Mouse (Mus musculus): Measurements from ENCODE around the gene Ell. TPM values are rescaled to one million over a fixed set of nuclear protein-coding genes. Genes with fewer than 3 reads are reported as not detected.

Gene Ell
- polyA plus RNA-seq, 1 experiment: 12.4 TPM

DNA sequence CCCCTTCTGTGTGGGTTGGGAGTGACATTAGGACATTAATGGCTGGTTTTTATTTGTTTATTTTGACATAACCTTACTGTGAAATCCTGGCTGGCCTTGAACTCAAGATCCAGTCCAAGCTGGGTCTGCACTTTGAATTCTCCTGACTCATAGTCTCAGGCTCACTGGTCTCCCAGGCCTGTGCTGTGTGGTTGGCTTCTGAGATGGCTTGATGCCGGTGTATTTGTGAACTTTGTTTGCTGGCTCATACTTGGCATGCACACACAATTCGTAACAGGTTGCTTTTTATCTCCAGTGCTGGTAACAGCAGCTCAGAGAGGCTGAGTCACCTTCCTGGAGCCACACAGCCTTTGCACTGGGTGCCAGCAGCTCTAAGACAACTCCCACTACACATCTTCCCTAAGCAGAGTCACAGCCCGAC is 9.5 kb upstream of the Ell start:
- Histone ChIP-seq H3K9ac (ENCODE audit: low read depth, poor library complexity, severe bottlenecking) (no peak overlapping the region), H3K27ac (ENCODE audit: insufficient read depth, low read length) (no peak overlapping the region), H3K4me1 (ENCODE audit: control insufficient read depth, insufficient read depth, low read length) (peaks cover 3% of the 10 kb centered on the region), H3K36me3 (ENCODE audit: control insufficient read depth, insufficient read depth, low read length, poor library complexity, severe bottlenecking) (peaks cover 28% of the 10 kb centered on the region), H3K9me3 (replicated peaks; ENCODE audit: control insufficient read depth, insufficient read depth, low read length, poor library complexity, severe bottlenecking) (no peaks in the 10 kb centered on the region), H3K4me3 (ENCODE audit: low read depth, low read length) (no peak overlapping the region), H3K27me3 (ENCODE audit: control insufficient read depth, insufficient read depth, low read length, poor library complexity, severe bottlenecking) (no peaks in the 10 kb centered on the region)
- TF ChIP-seq CTCF (IDR thresholded peaks at IDR 0.05; ENCODE audit: low read depth, low read length) (no peak), EP300 (IDR thresholded peaks at IDR 0.05; ENCODE audit: insufficient read depth, low read depth, low read length) (no peak), POLR2A (IDR thresholded peaks at IDR 0.05; ENCODE audit: insufficient read depth, low read length) (no peak)

DNA sequence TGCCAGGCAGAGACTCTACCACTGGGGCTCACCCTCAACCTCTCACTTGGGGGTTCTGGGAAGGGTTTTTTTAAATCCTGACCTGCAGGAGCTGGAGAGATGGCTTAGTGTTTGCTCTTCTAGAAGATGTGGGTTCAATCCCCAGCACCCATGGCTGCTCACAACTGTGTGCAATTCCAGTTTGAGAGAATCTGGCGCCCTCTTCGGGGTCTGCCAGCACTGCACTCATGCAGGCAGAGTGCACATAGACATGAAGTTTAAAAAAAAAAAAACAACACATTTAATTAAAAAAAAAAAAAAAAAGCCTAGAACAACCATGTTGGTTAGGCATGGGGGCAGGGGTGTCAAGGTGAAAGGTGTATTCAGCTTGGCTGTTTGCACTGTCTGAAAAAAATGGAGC is 8.9 kb upstream of the Ell start:
- no peak overlapping the region for H3K4me3 ChIP-seq (ENCODE audit: low read depth, low read length)
- no peak for TF ChIP-seq EP300 (IDR thresholded peaks at IDR 0.05; ENCODE audit: insufficient read depth, low read depth, low read length)
- TF ChIP-seq CTCF (IDR thresholded peaks at IDR 0.05; ENCODE audit: low read depth, low read length): peak; percentile 43
- H3K9me3 ChIP-seq (replicated peaks; ENCODE audit: control insufficient read depth, insufficient read depth, low read length, poor library complexity, severe bottlenecking): no peaks in the 10 kb centered on the region
- H3K27me3 ChIP-seq (ENCODE audit: control insufficient read depth, insufficient read depth, low read length, poor library complexity, severe bottlenecking): no peaks in the 10 kb centered on the region
- no peak overlapping the region for H3K9ac ChIP-seq (ENCODE audit: low read depth, poor library complexity, severe bottlenecking)
- H3K27ac ChIP-seq (ENCODE audit: insufficient read depth, low read length): no peak overlapping the region
- H3K4me1 ChIP-seq (ENCODE audit: control insufficient read depth, insufficient read depth, low read length): peaks cover 3% of the 10 kb centered on the region
- peaks cover 28% of the 10 kb centered on the region for H3K36me3 ChIP-seq (ENCODE audit: control insufficient read depth, insufficient read depth, low read length, poor library complexity, severe bottlenecking)

DNA sequence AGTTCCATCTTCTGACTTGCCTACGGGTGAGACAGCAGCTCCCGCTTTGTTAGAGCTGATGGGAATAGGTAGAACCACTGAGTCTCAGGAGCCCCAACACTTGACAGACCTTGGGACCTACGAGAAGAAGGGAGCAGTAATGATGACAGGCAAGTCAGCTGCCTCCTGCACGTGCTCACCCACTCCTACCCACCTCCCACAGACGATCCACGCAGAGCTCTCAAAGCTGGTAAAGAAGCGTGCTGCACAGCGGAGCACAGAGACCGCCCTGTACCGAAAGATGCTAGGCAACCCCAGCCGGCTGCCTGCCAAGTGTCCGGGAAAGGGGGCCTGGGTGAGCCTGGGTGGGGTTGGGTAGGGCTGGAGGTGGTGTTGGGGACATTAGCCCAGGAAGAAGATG is 5.0 kb upstream of the Ell start:
- Histone ChIP-seq H3K36me3 (ENCODE audit: control insufficient read depth, insufficient read depth, low read length, poor library complexity, severe bottlenecking) (peaks cover 28% of the 10 kb centered on the region), H3K4me1 (ENCODE audit: control insufficient read depth, insufficient read depth, low read length) (no peaks in the 10 kb centered on the region), H3K27ac (ENCODE audit: insufficient read depth, low read length) (no peak overlapping the region), H3K9me3 (replicated peaks; ENCODE audit: control insufficient read depth, insufficient read depth, low read length, poor library complexity, severe bottlenecking) (no peaks in the 10 kb centered on the region), H3K9ac (ENCODE audit: low read depth, poor library complexity, severe bottlenecking) (no peak overlapping the region), H3K4me3 (ENCODE audit: low read depth, low read length) (no peak overlapping the region), H3K27me3 (ENCODE audit: control insufficient read depth, insufficient read depth, low read length, poor library complexity, severe bottlenecking) (no peaks in the 10 kb centered on the region)
- no peak for TF ChIP-seq CTCF (IDR thresholded peaks at IDR 0.05; ENCODE audit: low read depth, low read length)
- TF ChIP-seq POLR2A (IDR thresholded peaks at IDR 0.05; ENCODE audit: insufficient read depth, low read length): no peak
- TF ChIP-seq EP300 (IDR thresholded peaks at IDR 0.05; ENCODE audit: insufficient read depth, low read depth, low read length): no peak

DNA sequence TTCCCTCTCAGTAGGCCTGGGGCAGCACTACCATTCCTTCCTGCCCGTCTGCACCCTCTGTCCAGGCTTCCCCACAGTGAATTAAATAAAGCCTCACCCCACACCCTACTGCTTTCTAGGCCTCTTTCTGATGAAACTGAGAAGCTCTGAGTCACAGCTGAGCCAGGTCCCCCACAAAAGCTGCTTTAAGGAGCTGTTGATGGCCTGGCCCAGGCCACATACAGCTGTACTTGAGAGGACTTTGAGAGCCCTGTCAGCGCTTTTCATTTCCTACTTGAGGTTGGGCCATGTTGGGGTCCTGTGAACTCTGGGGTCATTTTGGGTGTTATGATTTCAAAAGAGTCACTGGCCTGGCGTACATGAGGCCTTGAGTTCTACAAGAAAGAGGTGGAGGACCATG is 4.0 kb upstream of the Ell start:
- H3K9me3 ChIP-seq (replicated peaks; ENCODE audit: control insufficient read depth, insufficient read depth, low read length, poor library complexity, severe bottlenecking): no peaks in the 10 kb centered on the region
- H3K9ac ChIP-seq (ENCODE audit: low read depth, poor library complexity, severe bottlenecking): no peak overlapping the region
- H3K27me3 ChIP-seq (ENCODE audit: control insufficient read depth, insufficient read depth, low read length, poor library complexity, severe bottlenecking): no peaks in the 10 kb centered on the region
- peaks cover 28% of the 10 kb centered on the region for H3K36me3 ChIP-seq (ENCODE audit: control insufficient read depth, insufficient read depth, low read length, poor library complexity, severe bottlenecking)
- no peak overlapping the region for H3K4me3 ChIP-seq (ENCODE audit: low read depth, low read length)
- H3K27ac ChIP-seq (ENCODE audit: insufficient read depth, low read length): no peak overlapping the region
- H3K4me1 ChIP-seq (ENCODE audit: control insufficient read depth, insufficient read depth, low read length): no peaks in the 10 kb centered on the region
- TF ChIP-seq POLR2A (IDR thresholded peaks at IDR 0.05; ENCODE audit: insufficient read depth, low read length): no peak
- TF ChIP-seq CTCF (IDR thresholded peaks at IDR 0.05; ENCODE audit: low read depth, low read length): no peak
- no peak for TF ChIP-seq EP300 (IDR thresholded peaks at IDR 0.05; ENCODE audit: insufficient read depth, low read depth, low read length)

DNA sequence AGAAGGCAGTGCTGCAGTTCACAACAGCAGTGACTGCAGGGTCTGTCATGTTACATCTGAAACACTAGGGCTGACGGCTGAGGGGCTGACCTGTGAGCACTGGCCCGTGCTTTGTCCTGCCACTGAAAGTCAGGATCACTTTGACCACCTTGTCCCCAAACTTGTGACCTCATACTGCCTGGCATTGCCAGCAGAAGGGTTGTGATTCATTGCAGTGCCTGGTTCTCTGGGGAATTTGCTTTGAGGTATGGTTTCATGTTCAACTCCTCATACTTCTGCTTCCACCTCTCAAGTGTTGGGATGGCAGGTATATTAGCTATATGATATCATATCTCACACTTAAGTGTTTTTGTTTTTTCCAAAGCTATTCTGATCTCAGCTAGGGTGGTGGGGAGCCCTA is 3.6 kb upstream of the Ell start:
- TF ChIP-seq CTCF (IDR thresholded peaks at IDR 0.05; ENCODE audit: low read depth, low read length) (no peak), EP300 (IDR thresholded peaks at IDR 0.05; ENCODE audit: insufficient read depth, low read depth, low read length) (no peak), POLR2A (IDR thresholded peaks at IDR 0.05; ENCODE audit: insufficient read depth, low read length) (no peak)
- Histone ChIP-seq H3K36me3 (ENCODE audit: control insufficient read depth, insufficient read depth, low read length, poor library complexity, severe bottlenecking) (peaks cover 25% of the 10 kb centered on the region), H3K4me1 (ENCODE audit: control insufficient read depth, insufficient read depth, low read length) (no peaks in the 10 kb centered on the region), H3K9me3 (replicated peaks; ENCODE audit: control insufficient read depth, insufficient read depth, low read length, poor library complexity, severe bottlenecking) (no peaks in the 10 kb centered on the region), H3K27me3 (ENCODE audit: control insufficient read depth, insufficient read depth, low read length, poor library complexity, severe bottlenecking) (no peaks in the 10 kb centered on the region), H3K27ac (ENCODE audit: insufficient read depth, low read length) (no peak overlapping the region), H3K9ac (ENCODE audit: low read depth, poor library complexity, severe bottlenecking) (no peak overlapping the region), H3K4me3 (ENCODE audit: low read depth, low read length) (no peak overlapping the region)

DNA sequence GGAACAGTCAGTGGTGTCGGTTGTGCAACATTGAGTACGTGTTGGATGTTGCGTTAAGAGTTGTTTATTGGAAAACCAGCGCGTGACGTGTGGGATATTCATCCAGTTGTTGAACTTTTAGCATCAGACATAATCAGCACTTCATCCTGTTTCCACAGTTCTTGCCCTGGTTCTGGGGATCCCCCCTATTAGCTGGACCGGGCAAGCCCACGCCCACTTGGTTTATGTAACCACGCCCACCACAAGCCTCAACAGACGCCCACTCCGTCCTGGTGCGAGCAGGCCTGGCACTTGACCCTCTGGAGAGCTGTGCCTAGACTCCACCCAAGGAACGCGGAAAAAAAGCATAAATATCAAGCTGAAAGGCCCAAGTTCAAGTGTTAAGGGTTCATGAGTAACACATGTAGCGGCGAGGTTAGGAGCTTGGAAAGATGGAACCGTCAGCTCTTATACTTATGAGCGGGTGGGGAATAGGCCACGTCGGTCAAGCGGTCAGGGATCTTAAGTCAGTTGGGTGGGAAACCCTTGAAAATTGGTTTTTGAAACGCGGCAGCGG is 1.2 kb upstream of the Ell start:
- H3K27me3 ChIP-seq (ENCODE audit: control insufficient read depth, insufficient read depth, low read length, poor library complexity, severe bottlenecking): no peaks in the 10 kb centered on the region
- H3K36me3 ChIP-seq (ENCODE audit: control insufficient read depth, insufficient read depth, low read length, poor library complexity, severe bottlenecking): peaks cover 5% of the 10 kb centered on the region; the same call in 1 of the 2 replicates
- H3K4me3 ChIP-seq (ENCODE audit: low read depth, low read length): peak overlapping the region; percentile 65
- peak overlapping the region; percentile 82 for H3K9ac ChIP-seq (ENCODE audit: low read depth, poor library complexity, severe bottlenecking)
- H3K9me3 ChIP-seq (replicated peaks; ENCODE audit: control insufficient read depth, insufficient read depth, low read length, poor library complexity, severe bottlenecking): no peaks in the 10 kb centered on the region
- H3K4me1 ChIP-seq (ENCODE audit: control insufficient read depth, insufficient read depth, low read length): no peaks in the 10 kb centered on the region
- TF ChIP-seq POLR2A (IDR thresholded peaks at IDR 0.05; ENCODE audit: insufficient read depth, low read length) (no peak), CTCF (IDR thresholded peaks at IDR 0.05; ENCODE audit: low read depth, low read length) (no peak), EP300 (IDR thresholded peaks at IDR 0.05; ENCODE audit: insufficient read depth, low read depth, low read length) (no peak)
- peak overlapping the region; percentile 70 for H3K27ac ChIP-seq (ENCODE audit: insufficient read depth, low read length)
